Mouse (Mus musculus) heart, postnatal 36 days (tissue): ENCODE measurements around the gene Col6a1. TPM values are rescaled to one million over a fixed set of nuclear protein-coding genes. Genes with fewer than 3 reads are reported as not detected.

Experiments used
- DNase-seq, 2 experiments: peaks; one replicate each; pipeline ENCODE4 v3.0.0; 2021 to 2022
- intact Hi-C: fragments of 180-260 bp; cut with DNase I; formaldehyde crosslinking; loops from one replicate; pipeline ENCODE4 v1.15.1; 2025
- total RNA-seq, 2 experiments: library from RNA; stranded (reverse); gene quantifications; 2 replicates each; pipeline ENCODE4 v1.2.3; 2021

Gene Col6a1
- total RNA-seq, 2 experiments from 2014 or later, result 69.8 to 78.5 TPM

- intact Hi-C loops, result no loop called here
- DNase-seq, result no peak
These were observed 1.3 kb upstream of the Col6a1 start for GRCm38 (mm10) chr10:76727301-76727700.

- intact Hi-C loops, result no loop called here
- DNase-seq, result no peak
These were observed 898 bp upstream of the Col6a1 start for GRCm38 (mm10) chr10:76726866-76727265.

- no peak for DNase-seq
- intact Hi-C loops, result no loop called here
These were observed 871 bp downstream of the Col6a1 start for GRCm38 (mm10) chr10:76725097-76725496.

GRCm38 (mm10) chr10:76724231-76724736 lies 1.7 kb downstream of the Col6a1 start:
- DNase-seq, result no peak
- intact Hi-C loops, result no loop called here

- no peak for DNase-seq
- intact Hi-C loops, result no loop called here
These were observed 3.1 kb downstream of the Col6a1 start for GRCm38 (mm10) chr10:76722751-76723450.

GRCm38 (mm10) chr10:76721746-76722145 lies 4.2 kb downstream of the Col6a1 start:
- intact Hi-C loops, result no loop called here
- DNase-seq, result no peak

GRCm38 (mm10) chr10:76721216-76721615 lies 4.8 kb downstream of the Col6a1 start:
- DNase-seq, result no peak

GRCm38 (mm10) chr10:76717631-76718030 lies 8.3 kb downstream of the Col6a1 start:
- DNase-seq, result no peak
- intact Hi-C loops, result no loop called here

More at GRCm38 (mm10) chr10:76721216-76721615, 4.8 kb downstream of the Col6a1 start:
- intact Hi-C loops, result no loop called here

- intact Hi-C loops, result no loop called here
- DNase-seq, result no peak
These were observed 8.9 kb downstream of the Col6a1 start for GRCm38 (mm10) chr10:76717026-76717425.

GRCm38 (mm10) chr10:76714303-76714702 lies 11.7 kb downstream of the Col6a1 start:
- DNase-seq, result no peak
- intact Hi-C loops, result no loop called here

GRCm38 (mm10) chr10:76712500-76712899 lies 13.5 kb downstream of the Col6a1 start:
- DNase-seq, result no peak
- intact Hi-C loops, result no loop called here

- intact Hi-C loops, result no loop called here
These were observed 14.6 kb downstream of the Col6a1 start for GRCm38 (mm10) chr10:76711331-76711730.

GRCm38 (mm10) chr10:76708465-76708864 lies 17.5 kb downstream of the Col6a1 start:
- intact Hi-C loops, result no loop called here
- DNase-seq, result no peak

More at GRCm38 (mm10) chr10:76711331-76711730, 14.6 kb downstream of the Col6a1 start:
- no peak for DNase-seq

- intact Hi-C loops, result no loop called here
- DNase-seq, result no peak
These were observed 18.4 kb downstream of the Col6a1 start for GRCm38 (mm10) chr10:76707584-76707983.

GRCm38 (mm10) chr10:76707001-76707400 lies 19.0 kb downstream of the Col6a1 start:
- intact Hi-C loops, result no loop called here
- no peak for DNase-seq

- no peak for DNase-seq
- intact Hi-C loops, result no loop called here
These were observed 21.6 kb downstream of the Col6a1 start for GRCm38 (mm10) chr10:76704358-76704757.

- intact Hi-C loops, result no loop called here
- no peak for DNase-seq
These were observed 24.5 kb downstream of the Col6a1 start for GRCm38 (mm10) chr10:76701446-76701845.

GRCm38 (mm10) chr10:76699816-76700215 lies 26.2 kb downstream of the Col6a1 start:
- intact Hi-C loops, result no loop called here
- DNase-seq, result no peak

- intact Hi-C loops, result no loop called here
- DNase-seq, result no peak
These were observed 30.6 kb downstream of the Col6a1 start for GRCm38 (mm10) chr10:76695283-76695885.

- peak; percentile 35 to 60 for DNase-seq
- intact Hi-C loops, result no loop called here
These were observed 31.2 kb downstream of the Col6a1 start for GRCm38 (mm10) chr10:76694765-76695164.

- no peak for DNase-seq
- intact Hi-C loops, result no loop called here
These were observed 32.5 kb downstream of the Col6a1 start for GRCm38 (mm10) chr10:76693446-76693845.

- no peak for DNase-seq
- intact Hi-C loops, result no loop called here
These were observed 40.4 kb downstream of the Col6a1 start for GRCm38 (mm10) chr10:76685451-76686017.
